Mouse (Mus musculus) kidney, adult 2 months (tissue): ENCODE measurements around the gene Ttc30a1. TPM values are rescaled to one million over a fixed set of nuclear protein-coding genes. Genes with fewer than 3 reads are reported as not detected.
A peak's percentile ranks its signal among the peaks of the same experiment; 100 is the strongest.

Experiments used
- DNase-seq: peaks from one replicate; pipeline ENCODE4 v3.0.0; 2021
- H3K27ac ChIP-seq: fragments of 200-500 bp; 2 replicates; pipeline ENCODE4 v1.5.1; 2012; ENCODE audit warnings: low read depth, low read length, control low read depth, inconsistent platforms; ENCODE audit not compliant: insufficient read depth
- H3K27me3 ChIP-seq: fragments of 200-500 bp; replicated peaks from 2 replicates; pipeline ENCODE4 v1.6.1; 2012; ENCODE audit warnings: mild to moderate bottlenecking, moderate library complexity, low read length, inconsistent platforms; ENCODE audit not compliant: control insufficient read depth, insufficient read depth
- H3K36me3 ChIP-seq: fragments of 200-500 bp; 2 replicates; pipeline ENCODE4 v1.6.1; 2012; ENCODE audit warnings: mild to moderate bottlenecking, moderate library complexity, low read length, inconsistent platforms; ENCODE audit not compliant: control insufficient read depth, insufficient read depth
- H3K4me1 ChIP-seq: fragments of 200-500 bp; 2 replicates; pipeline ENCODE4 v1.6.1; 2011; ENCODE audit warnings: low read length; ENCODE audit not compliant: control insufficient read depth, insufficient read depth
- H3K4me3 ChIP-seq: fragments of 200-500 bp; 2 replicates; pipeline ENCODE4 v1.5.1; 2011; ENCODE audit warnings: mild to moderate bottlenecking, low read depth, low read length, control low read depth; ENCODE audit not compliant: insufficient read depth
- CTCF ChIP-seq: fragments of 200-500 bp; conservative IDR thresholded peaks from 2 replicates; pipeline ENCODE4 v1.5.1; 2011; ENCODE audit warnings: low read depth, mild to moderate bottlenecking, control low read depth, low read length, moderate library complexity, mixed read lengths; ENCODE audit not compliant: insufficient read depth, insufficient read length
- POLR2A ChIP-seq: fragments of 200-500 bp; IDR thresholded peaks from one replicate; pipeline ENCODE4 v1.6.1; 2011; ENCODE audit warnings: low read depth, low read length, control low read depth
- WGBS: fragments of 180-500 bp; shearing (Covaris S2); methylation state at CpG from one replicate; pipeline ENCODE4 v1.1.7; 2018; 5-methylcytosine and 5-hydroxymethylcytosine counted together
- polyA plus RNA-seq: library from polyadenylated mRNA; depleted of rRNA; stranded (reverse); fragments of >200 nt; gene quantifications from 2 replicates; pipeline ENCODE4 v1.2.3, GENCODE M21; 2012

The Ttc30a1 gene
- polyA plus RNA-seq, 1 experiment: 2.8 TPM

- no peaks in the 10 kb centered on the region for H3K4me1 ChIP-seq
- no peak for DNase-seq
- H3K27ac ChIP-seq: no peak overlapping the region
- TF ChIP-seq POLR2A (no peak), CTCF (no peak)
- H3K4me3 ChIP-seq: no peak overlapping the region
- H3K27me3 ChIP-seq: no peaks in the 10 kb centered on the region
- no peaks in the 10 kb centered on the region for H3K36me3 ChIP-seq
- WGBS: 39% methylated on average over 4 of the region's 4 CpGs
Observed at GRCm38 (mm10) chr2:76006194-76006593, 24.4 kb upstream of the Ttc30a1 start.

GRCm38 (mm10) chr2:76002899-76003298 lies 21.1 kb upstream of the Ttc30a1 start:
- Histone ChIP-seq H3K4me1 (peaks cover 11% of the 10 kb centered on the region), H3K36me3 (no peaks in the 10 kb centered on the region), H3K4me3 (no peak overlapping the region), H3K27ac (no peak overlapping the region), H3K27me3 (no peaks in the 10 kb centered on the region)
- WGBS: 68% methylated on average over 9 of the region's 9 CpGs
- no peak for DNase-seq
- TF ChIP-seq POLR2A (no peak), CTCF (no peak)

- Histone ChIP-seq H3K4me3 (no peak overlapping the region), H3K27me3 (no peaks in the 10 kb centered on the region), H3K4me1 (peaks cover 17% of the 10 kb centered on the region), H3K36me3 (no peaks in the 10 kb centered on the region), H3K27ac (no peak overlapping the region)
- WGBS: 38% methylated on average over 8 of the region's 8 CpGs
- peak; percentile 78 for DNase-seq
- TF ChIP-seq POLR2A (no peak), CTCF (peak; percentile 95)
Observed at GRCm38 (mm10) chr2:76001392-76001791, 19.6 kb upstream of the Ttc30a1 start.

- peak overlapping the region; percentile 8; the same call in 1 of the 2 replicates for H3K27ac ChIP-seq
Observed at GRCm38 (mm10) chr2:75999636-76000035, 17.9 kb upstream of the Ttc30a1 start.

GRCm38 (mm10) chr2:75998692-75999091 lies 16.9 kb upstream of the Ttc30a1 start:
- H3K4me1 ChIP-seq: peaks cover 17% of the 10 kb centered on the region
- H3K27me3 ChIP-seq: no peaks in the 10 kb centered on the region
- H3K27ac ChIP-seq: peak overlapping the region; percentile 30; the same call in 1 of the 2 replicates
- peak; percentile 29 for DNase-seq
- H3K36me3 ChIP-seq: no peaks in the 10 kb centered on the region
- no peak overlapping the region for H3K4me3 ChIP-seq
- TF ChIP-seq CTCF (no peak), POLR2A (no peak)
- 25% methylated on average over 8 of the region's 8 CpGs for WGBS

More at GRCm38 (mm10) chr2:75999636-76000035, 17.9 kb upstream of the Ttc30a1 start:
- Histone ChIP-seq H3K36me3 (no peaks in the 10 kb centered on the region), H3K27me3 (no peaks in the 10 kb centered on the region), H3K4me1 (peaks cover 17% of the 10 kb centered on the region), H3K4me3 (no peak overlapping the region)
- DNase-seq: peak; percentile 70
- 37% methylated on average over 12 of the region's 12 CpGs for WGBS
- TF ChIP-seq CTCF (no peak), POLR2A (no peak)

GRCm38 (mm10) chr2:75997726-75998125 lies 16.0 kb upstream of the Ttc30a1 start:
- no peak for TF ChIP-seq CTCF
- no peak for TF ChIP-seq POLR2A
- Histone ChIP-seq H3K4me1 (peaks cover 17% of the 10 kb centered on the region), H3K27me3 (no peaks in the 10 kb centered on the region), H3K27ac (peak overlapping the region; percentile 62), H3K4me3 (no peak overlapping the region), H3K36me3 (no peaks in the 10 kb centered on the region)
- peak; percentile 86 for DNase-seq
- WGBS: 29% methylated on average over 12 of the region's 12 CpGs

GRCm38 (mm10) chr2:75994841-75995240 lies 13.1 kb upstream of the Ttc30a1 start:
- no peak overlapping the region for H3K27ac ChIP-seq

More at GRCm38 (mm10) chr2:75994841-75995240, 13.1 kb upstream of the Ttc30a1 start:
- DNase-seq: no peak
- WGBS: 94% methylated on average over 11 of the region's 11 CpGs
- TF ChIP-seq POLR2A: no peak
- TF ChIP-seq CTCF: no peak
- peaks cover 15% of the 10 kb centered on the region for H3K4me1 ChIP-seq
- H3K27me3 ChIP-seq: no peaks in the 10 kb centered on the region
- no peaks in the 10 kb centered on the region for H3K36me3 ChIP-seq
- no peak overlapping the region for H3K4me3 ChIP-seq
